Mouse (Mus musculus): ENCODE measurements around the gene Ppp1r2. TPM values are rescaled to one million over a fixed set of nuclear protein-coding genes. Genes with fewer than 3 reads are reported as not detected.

Gene Ppp1r2
- polyA plus RNA-seq, 1 experiment from 2014 or later = 160 TPM

DNA sequence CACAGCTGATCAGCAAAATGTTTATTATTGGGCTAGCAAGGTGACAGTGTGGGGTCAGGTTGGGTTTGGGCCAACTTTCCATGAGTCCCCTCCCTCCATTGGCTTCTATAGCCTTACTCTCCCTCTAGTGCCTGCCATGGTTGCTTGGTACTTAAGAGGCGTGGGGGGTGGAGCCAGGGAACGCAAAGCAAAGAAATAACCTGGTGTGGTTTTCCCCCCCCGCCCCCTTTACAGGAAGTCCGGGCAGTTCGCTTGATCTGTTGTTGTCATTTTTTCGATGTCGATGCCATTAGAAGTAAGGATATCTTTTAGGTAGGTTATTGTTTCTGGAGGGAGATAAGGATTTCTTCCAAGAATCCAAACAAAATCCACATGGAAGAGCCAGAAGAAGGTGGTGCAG lies 22.0 kb upstream of the Ppp1r2 start:
- Histone ChIP-seq H3K4me1 (ENCODE audit: insufficient read depth, low read depth, low read length) (no peaks in the 10 kb centered on the region), H3K4me2 (replicated peaks; ENCODE audit: low read depth, low read length) (no peak overlapping the region), H3K27me3 (replicated peaks; ENCODE audit: insufficient read depth, low read length) (no peaks in the 10 kb centered on the region), H3K9ac (replicated peaks; ENCODE audit: low read depth) (no peak overlapping the region), H3K27ac (ENCODE audit: low read length) (no peak overlapping the region), H3K9me3 (ENCODE audit: low read length) (no peaks in the 10 kb centered on the region), H3K36me3 (ENCODE audit: insufficient read depth, low read length) (no peaks in the 10 kb centered on the region), H3K4me3 (ENCODE audit: low read depth, low read length) (no peak overlapping the region)
- ATAC-seq (no peak), DNase-seq (ENCODE audit: low spot score) (no peak)
- WGBS = 75% methylated on average over 7 of the region's 7 CpGs
- TF ChIP-seq EP300 (IDR thresholded peaks at IDR 0.05) (no peak), CTCF (IDR thresholded peaks at IDR 0.05) (no peak)

- Histone ChIP-seq H3K27me3 (replicated peaks; ENCODE audit: insufficient read depth, low read length) (no peaks in the 10 kb centered on the region), H3K27ac (ENCODE audit: low read length) (no peak overlapping the region), H3K4me3 (ENCODE audit: low read depth, low read length) (no peak overlapping the region), H3K36me3 (ENCODE audit: insufficient read depth, low read length) (no peaks in the 10 kb centered on the region), H3K9ac (replicated peaks; ENCODE audit: low read depth) (no peak overlapping the region), H3K4me1 (ENCODE audit: insufficient read depth, low read depth, low read length) (0 out of 2 replicates have a peak, but pooled peaks cover 6% of the 10 kb centered on the region), H3K9me3 (ENCODE audit: low read length) (no peaks in the 10 kb centered on the region), H3K4me2 (replicated peaks; ENCODE audit: low read depth, low read length) (no peak overlapping the region)
- WGBS = 60% methylated on average over 4 of the region's 4 CpGs
- DNase-seq (ENCODE audit: low spot score) (no peak), ATAC-seq (no peak)
- TF ChIP-seq EP300 (IDR thresholded peaks at IDR 0.05) (no peak), CTCF (IDR thresholded peaks at IDR 0.05) (no peak)
Measured at GRCm38 (mm10) chr16:31293761-31294160, 18.7 kb upstream of the Ppp1r2 start.

DNA sequence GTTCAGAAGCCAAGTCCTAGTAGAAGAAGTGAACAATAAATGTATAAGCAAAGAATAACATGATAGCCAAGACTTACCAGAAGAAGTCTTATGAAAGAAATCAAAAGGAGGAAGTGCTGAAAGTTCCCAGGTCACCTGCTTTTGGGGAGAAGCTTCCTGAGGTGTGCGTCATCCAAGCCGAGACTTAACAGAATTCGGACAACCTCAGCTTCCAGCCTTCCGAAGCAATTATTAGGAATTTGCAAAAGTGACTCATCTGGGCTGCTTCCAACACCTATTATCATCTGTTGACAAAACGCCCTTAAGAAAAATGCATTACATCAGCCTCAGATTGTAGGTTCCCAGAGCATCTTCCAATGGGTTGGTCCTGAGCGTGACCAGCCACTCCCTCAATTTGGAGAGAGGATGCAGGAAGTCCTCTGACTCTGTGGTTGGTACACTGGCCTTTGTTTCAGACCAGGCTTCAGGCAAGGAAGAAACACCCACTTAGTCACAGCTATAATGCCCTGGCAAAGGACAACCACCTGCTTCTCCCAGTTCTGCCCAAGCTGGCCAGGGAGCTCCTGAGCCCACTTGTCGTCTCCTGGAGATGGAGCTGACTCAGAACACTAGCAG lies 15.8 kb upstream of the Ppp1r2 start:
- Histone ChIP-seq H3K27ac (ENCODE audit: low read length) (peak overlapping the region; percentile 92), H3K27me3 (replicated peaks; ENCODE audit: insufficient read depth, low read length) (no peaks in the 10 kb centered on the region), H3K9me3 (ENCODE audit: low read length) (no peaks in the 10 kb centered on the region), H3K4me2 (replicated peaks; ENCODE audit: low read depth, low read length) (peak overlapping the region; percentile 27), H3K4me1 (ENCODE audit: insufficient read depth, low read depth, low read length) (0 out of 2 replicates have a peak, but pooled peaks cover 6% of the 10 kb centered on the region), H3K4me3 (ENCODE audit: low read depth, low read length) (peak overlapping the region; percentile 21; the same call in 1 of the 2 replicates), H3K9ac (replicated peaks; ENCODE audit: low read depth) (no peak overlapping the region), H3K36me3 (ENCODE audit: insufficient read depth, low read length) (no peaks in the 10 kb centered on the region)
- WGBS = 29% methylated on average over 7 of the region's 7 CpGs
- DNase-seq (ENCODE audit: low spot score) (peak; percentile 92), ATAC-seq (peak; percentile 87)
- TF ChIP-seq EP300 (IDR thresholded peaks at IDR 0.05) (peak; percentile 95), CTCF (IDR thresholded peaks at IDR 0.05) (no peak)

- peak overlapping the region; percentile 27 for H3K4me2 ChIP-seq (replicated peaks; ENCODE audit: low read depth, low read length)
Measured at GRCm38 (mm10) chr16:31290281-31290680, 15.2 kb upstream of the Ppp1r2 start.

GRCm38 (mm10) chr16:31287712-31288111 lies 12.6 kb upstream of the Ppp1r2 start:
- DNase-seq (ENCODE audit: low spot score) (no peak), ATAC-seq (no peak)
- H3K27ac ChIP-seq (ENCODE audit: low read length) = no peak overlapping the region
- 0 out of 2 replicates have a peak, but pooled peaks cover 6% of the 10 kb centered on the region for H3K4me1 ChIP-seq (ENCODE audit: insufficient read depth, low read depth, low read length)
- no peaks in the 10 kb centered on the region for H3K36me3 ChIP-seq (ENCODE audit: insufficient read depth, low read length)
- H3K9me3 ChIP-seq (ENCODE audit: low read length) = no peaks in the 10 kb centered on the region
- H3K9ac ChIP-seq (replicated peaks; ENCODE audit: low read depth) = no peak overlapping the region
- H3K27me3 ChIP-seq (replicated peaks; ENCODE audit: insufficient read depth, low read length) = no peaks in the 10 kb centered on the region
- TF ChIP-seq EP300 (IDR thresholded peaks at IDR 0.05) = no peak
- no peak for TF ChIP-seq CTCF (IDR thresholded peaks at IDR 0.05)
- H3K4me3 ChIP-seq (ENCODE audit: low read depth, low read length) = no peak overlapping the region
- 50% methylated on average over 3 of the region's 3 CpGs for WGBS
- H3K4me2 ChIP-seq (replicated peaks; ENCODE audit: low read depth, low read length) = no peak overlapping the region

More at GRCm38 (mm10) chr16:31290281-31290680, 15.2 kb upstream of the Ppp1r2 start:
- peak overlapping the region; percentile 21; the same call in 1 of the 2 replicates for H3K4me3 ChIP-seq (ENCODE audit: low read depth, low read length)
- WGBS = 20% methylated on average over 10 of the region's 10 CpGs
- TF ChIP-seq EP300 (IDR thresholded peaks at IDR 0.05) (peak; percentile 71; the same call in 1 of the 2 replicates), CTCF (IDR thresholded peaks at IDR 0.05) (peak; percentile 30; the same call in 1 of the 2 replicates)
- DNase-seq (ENCODE audit: low spot score) = peak; percentile 97
- no peak overlapping the region for H3K9ac ChIP-seq (replicated peaks; ENCODE audit: low read depth)
- peak; percentile 86 for ATAC-seq
- H3K4me1 ChIP-seq (ENCODE audit: insufficient read depth, low read depth, low read length) = 0 out of 2 replicates have a peak, but pooled peaks cover 6% of the 10 kb centered on the region
- no peaks in the 10 kb centered on the region for H3K27me3 ChIP-seq (replicated peaks; ENCODE audit: insufficient read depth, low read length)
- no peaks in the 10 kb centered on the region for H3K9me3 ChIP-seq (ENCODE audit: low read length)
- H3K36me3 ChIP-seq (ENCODE audit: insufficient read depth, low read length) = no peaks in the 10 kb centered on the region
- H3K27ac ChIP-seq (ENCODE audit: low read length) = peak overlapping the region; percentile 92

- H3K9ac ChIP-seq (replicated peaks; ENCODE audit: low read depth) = no peak overlapping the region
- TF ChIP-seq CTCF (IDR thresholded peaks at IDR 0.05) = no peak
- no peak for TF ChIP-seq EP300 (IDR thresholded peaks at IDR 0.05)
- WGBS = 88% methylated on average over 10 of the region's 11 CpGs
- H3K27me3 ChIP-seq (replicated peaks; ENCODE audit: insufficient read depth, low read length) = no peaks in the 10 kb centered on the region
- H3K9me3 ChIP-seq (ENCODE audit: low read length) = no peaks in the 10 kb centered on the region
- no peak overlapping the region for H3K4me2 ChIP-seq (replicated peaks; ENCODE audit: low read depth, low read length)
- H3K4me3 ChIP-seq (ENCODE audit: low read depth, low read length) = no peak overlapping the region
- 0 out of 2 replicates have a peak, but pooled peaks cover 5% of the 10 kb centered on the region for H3K4me1 ChIP-seq (ENCODE audit: insufficient read depth, low read depth, low read length)
- DNase-seq (ENCODE audit: low spot score) (no peak), ATAC-seq (no peak)
- peak overlapping the region; percentile 21; the same call in 1 of the 2 replicates for H3K27ac ChIP-seq (ENCODE audit: low read length)
- no peaks in the 10 kb centered on the region for H3K36me3 ChIP-seq (ENCODE audit: insufficient read depth, low read length)
Measured at GRCm38 (mm10) chr16:31286801-31287488, 11.9 kb upstream of the Ppp1r2 start.

Measured in lung, postnatal 0 days (tissue).